9 mouse cellular contexts compared by ENCODE assay signal in the genomic region with DNA sequence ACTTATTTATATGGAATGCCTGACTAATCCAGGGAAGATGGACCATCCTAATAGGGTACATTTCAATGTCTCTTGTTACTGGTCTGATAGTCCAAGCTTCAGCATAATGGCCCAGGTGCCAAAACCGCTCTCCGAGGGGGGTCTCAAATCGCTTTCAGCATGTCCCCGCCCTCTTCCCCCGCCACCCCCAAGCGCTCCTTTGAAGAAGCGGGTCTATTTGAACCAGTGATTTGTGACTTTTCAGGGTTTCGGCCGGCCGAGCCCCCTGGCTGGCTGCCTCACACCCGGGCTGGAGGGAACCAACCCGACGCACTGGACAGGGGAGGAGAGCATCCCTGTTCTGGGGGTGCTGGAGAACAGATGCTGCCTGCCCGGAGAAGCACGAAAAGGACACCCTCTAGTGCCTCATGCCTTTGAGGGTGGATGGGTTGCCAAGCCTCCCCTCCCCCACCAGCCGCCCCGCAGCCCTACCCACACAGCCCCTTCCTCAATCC.
DNase-seq lines count a peak whose midpoint lies in the region; ATAC-seq and TF ChIP-seq lines count a peak whose summit lies in the region.
"Had no signal": no experiment of that assay in that cellular context is flagged by ENCODE, and none has a peak within 500 bp of the region (broad histone marks: within the 10 kb centered on the region; RNA-seq: fewer than 3 reads in every experiment).

No protein-coding gene starts in this region.

- peaks cover 7% of the 10 kb centered on the region; the same call in 1 of the 2 replicates for H3K4me1 ChIP-seq in kidney, embryonic 14.5 days (ENCODE audit: control insufficient read depth, insufficient read depth, low read length)
- H3K4me1 ChIP-seq in forebrain, postnatal 0 days (ENCODE audit: insufficient read depth) = peaks cover 5% of the 10 kb centered on the region
- peaks cover 24% of the 10 kb centered on the region for H3K4me1 ChIP-seq in midbrain, embryonic 16.5 days (ENCODE audit: control insufficient read depth, insufficient read depth, low read length)

- H3K36me3 ChIP-seq in kidney, embryonic 14.5 days (ENCODE audit: control insufficient read depth, insufficient read depth, low read length) = no peaks in the 10 kb centered on the region
- H3K36me3 ChIP-seq in forebrain, postnatal 0 days (ENCODE audit: insufficient read depth) = no peaks in the 10 kb centered on the region
- H3K36me3 ChIP-seq in midbrain, embryonic 16.5 days (ENCODE audit: control insufficient read depth, insufficient read depth, low read length) = no peaks in the 10 kb centered on the region

- no peak overlapping the region for H3K27ac ChIP-seq in kidney, embryonic 14.5 days (ENCODE audit: low read depth, low read length)
- no peak overlapping the region for H3K27ac ChIP-seq in forebrain, postnatal 0 days (ENCODE audit: low read depth, low read length)
- H3K27ac ChIP-seq in midbrain, embryonic 16.5 days (ENCODE audit: low read length) = no peak overlapping the region

- no peak for TF ChIP-seq CTCF in brain, embryonic 14.5 days (IDR thresholded peaks at IDR 0.05; ENCODE audit: borderline replicate concordance, extremely low read depth, insufficient read depth, insufficient read length)
- TF ChIP-seq CTCF in forebrain, postnatal 0 days (IDR thresholded peaks at IDR 0.05; ENCODE audit: low read depth) = no peak

- peaks cover 71% of the 10 kb centered on the region for H3K27me3 ChIP-seq in kidney, embryonic 14.5 days (ENCODE audit: control insufficient read depth, insufficient read depth, low read length)
- peaks cover 69% of the 10 kb centered on the region for H3K27me3 ChIP-seq in forebrain, postnatal 0 days (ENCODE audit: insufficient read depth, low read length)
- H3K27me3 ChIP-seq in midbrain, embryonic 16.5 days (ENCODE audit: control insufficient read depth, insufficient read depth, low read depth, low read length) = peaks cover 14% of the 10 kb centered on the region
- H3K27me3 ChIP-seq: Patski had no signal

- H3K4me2 ChIP-seq in kidney, embryonic 14.5 days (replicated peaks; ENCODE audit: low read depth, low read length) = peak overlapping the region; percentile 10; the same call in 1 of the 2 replicates
- peak overlapping the region; percentile 38 for H3K4me2 ChIP-seq in forebrain, postnatal 0 days (ENCODE audit: low read depth)
- peak overlapping the region; percentile 63 for H3K4me2 ChIP-seq in midbrain, embryonic 16.5 days (ENCODE audit: low read length)

- WGBS in kidney, embryonic 14.5 days = 0% methylated on average over 17 of the region's 17 CpGs
- whole genome bisulfite sequencing in forebrain, postnatal 0 days = 2% methylated on average over 17 of the region's 17 CpGs
- under 1% methylated on average over 17 of the region's 17 CpGs for WGBS in midbrain, embryonic 16.5 days

- H3K4me3 ChIP-seq in kidney, embryonic 14.5 days (ENCODE audit: low read length) = peak overlapping the region; percentile 16; the same call in 1 of the 2 replicates
- peak overlapping the region; percentile 12; the same call in 1 of the 2 replicates for H3K4me3 ChIP-seq in forebrain, postnatal 0 days (ENCODE audit: low read depth, low read length)
- peak overlapping the region; percentile 30 for H3K4me3 ChIP-seq in midbrain, embryonic 16.5 days (ENCODE audit: low read depth, low read length)

- no peaks in the 10 kb centered on the region for H3K9me3 ChIP-seq in kidney, embryonic 14.5 days (ENCODE audit: control insufficient read depth, low read length)
- no peaks in the 10 kb centered on the region for H3K9me3 ChIP-seq in forebrain, postnatal 0 days (ENCODE audit: low read length)
- no peaks in the 10 kb centered on the region for H3K9me3 ChIP-seq in midbrain, embryonic 16.5 days (replicated peaks; ENCODE audit: control insufficient read depth, low read length, poor library complexity, severe bottlenecking)

- no peak for ATAC-seq in kidney, embryonic 14.5 days (ENCODE audit: low FRiP score, low TSS enrichment)
- ATAC-seq in forebrain, postnatal 0 days = peak; percentile 25; the same call in 1 of the 2 replicates
- peak; percentile 78; the same call in 1 of the 2 replicates for ATAC-seq in midbrain, embryonic 16.5 days
- ATAC-seq: Patski had no signal

- no peak overlapping the region for H3K9ac ChIP-seq in kidney, embryonic 14.5 days (ENCODE audit: low read depth, low read length)
- H3K9ac ChIP-seq in forebrain, postnatal 0 days = no peak overlapping the region
- H3K9ac ChIP-seq in midbrain, embryonic 16.5 days (ENCODE audit: low read depth, low read length) = no peak overlapping the region

- TF ChIP-seq POLR2A in brain, embryonic 14.5 days (IDR thresholded peaks at IDR 0.05; ENCODE audit: borderline replicate concordance, extremely low read depth, insufficient read depth, insufficient read length, poor library complexity, severe bottlenecking) = no peak

- no peak for DNase-seq in kidney, postnatal 25 days
- peak; percentile 75 for DNase-seq in brain, embryonic 14.5 days (ENCODE audit: low read depth)
- DNase-seq in forebrain, postnatal 0 days = no peak
- no peak for DNase-seq in testis, postnatal 10 days (ENCODE audit: low spot score)
- no peak for DNase-seq in thymus, postnatal 25 days
- no peak for DNase-seq in frontal cortex, postnatal 10 days (ENCODE audit: low spot score in 2 of 2)

Comparison
In these comparisons a context has a peak if more than half of its experiments do, and no peak if none do; other contexts are left out.
1. H3K4me2 ChIP-seq: peak in every context shown above with its lines; median percentile 63 in midbrain, embryonic 16.5 days; 38 in forebrain, postnatal 0 days; 10 in kidney, embryonic 14.5 days.